In genomic region chr6:90551251-90551650, GRCm38 (mm10) we compare ENCODE assay signal across 9 mouse cellular contexts. TPM values are rescaled to one million over a fixed set of nuclear protein-coding genes. Genes with fewer than 3 reads are reported as not detected.
DNase-seq lines count a peak whose midpoint lies in the region; ATAC-seq and TF ChIP-seq lines count a peak whose summit lies in the region.
"Had no signal": no experiment of that assay in that cellular context is flagged by ENCODE, and none has a peak within 500 bp of the region (broad histone marks: within the 10 kb centered on the region; RNA-seq: fewer than 3 reads in every experiment).

No protein-coding gene starts in this region.

- H3K4me1 ChIP-seq in lung, embryonic 14.5 days (ENCODE audit: insufficient read depth), result no peaks in the 10 kb centered on the region
- peaks cover 4% of the 10 kb centered on the region; the same call in 1 of the 2 replicates for H3K4me1 ChIP-seq in intestine, postnatal 0 days (replicated peaks; ENCODE audit: control insufficient read depth, insufficient read depth, low read length)
- peaks cover 23% of the 10 kb centered on the region for H3K4me1 ChIP-seq in small intestine, adult 2 months (ENCODE audit: control insufficient read depth, insufficient read depth, insufficient read length, low read length)

- H3K4me2 ChIP-seq in lung, embryonic 14.5 days, result peak overlapping the region; percentile 56; the same call in 1 of the 2 replicates
- H3K4me2 ChIP-seq in intestine, postnatal 0 days (replicated peaks; ENCODE audit: low read depth), result peak overlapping the region; percentile 80

- H3K36me3 ChIP-seq in lung, embryonic 14.5 days (ENCODE audit: insufficient read depth), result no peaks in the 10 kb centered on the region
- H3K36me3 ChIP-seq in intestine, postnatal 0 days (ENCODE audit: control insufficient read depth, insufficient read depth), result no peaks in the 10 kb centered on the region
- H3K36me3 ChIP-seq in small intestine, adult 2 months (ENCODE audit: control insufficient read depth, insufficient read depth, low read length), result no peaks in the 10 kb centered on the region

- DNase-seq in heart, adult 11 months, result peak; percentile 87
- no peak for DNase-seq in heart, postnatal 4 days
- DNase-seq in lung, embryonic 14.5 days, result no peak
- no peak for DNase-seq in lung, adult 18-20 months
- no peak for DNase-seq in embryo, embryonic 9.5 days (ENCODE audit: extremely low spot score)
- no peak for DNase-seq in adrenal gland, postnatal 25 days
- DNase-seq: cerebellum, postnatal 36 days had no signal

- H3K4me3 ChIP-seq in lung, embryonic 14.5 days (ENCODE audit: low read depth, low read length), result no peak overlapping the region
- peak overlapping the region; percentile 48; the same call in 1 of the 2 replicates for H3K4me3 ChIP-seq in intestine, postnatal 0 days (ENCODE audit: low read depth, low read length)
- H3K4me3 ChIP-seq in small intestine, adult 2 months (ENCODE audit: low read depth, low read length), result peak overlapping the region; percentile 76

- no peak overlapping the region for H3K9ac ChIP-seq in lung, embryonic 14.5 days
- peak overlapping the region; percentile 40; the same call in 1 of the 2 replicates for H3K9ac ChIP-seq in intestine, postnatal 0 days (ENCODE audit: low read depth, low read length)

- TF ChIP-seq POLR2A in small intestine, adult 2 months (IDR thresholded peaks at IDR 0.05; ENCODE audit: low read depth, low read length), result no peak

- no peak for TF ChIP-seq CTCF in lung, embryonic 14.5 days (IDR thresholded peaks at IDR 0.05; ENCODE audit: low read depth)
- no peak for TF ChIP-seq CTCF in intestine, postnatal 0 days (IDR thresholded peaks at IDR 0.05; ENCODE audit: low read depth)
- TF ChIP-seq CTCF in small intestine, adult 2 months (IDR thresholded peaks at IDR 0.05; ENCODE audit: extremely low read depth, insufficient read length, insufficient replicate concordance, low read depth, low read length), result no peak

- no peaks in the 10 kb centered on the region for H3K9me3 ChIP-seq in lung, embryonic 14.5 days (ENCODE audit: low read depth, low read length)
- no peaks in the 10 kb centered on the region for H3K9me3 ChIP-seq in intestine, postnatal 0 days (ENCODE audit: control insufficient read depth)

- H3K27me3 ChIP-seq in lung, embryonic 14.5 days (ENCODE audit: insufficient read depth, low read length), result no peaks in the 10 kb centered on the region
- no peaks in the 10 kb centered on the region for H3K27me3 ChIP-seq in intestine, postnatal 0 days (replicated peaks; ENCODE audit: control insufficient read depth, insufficient read depth, low read length)
- H3K27me3 ChIP-seq in small intestine, adult 2 months (ENCODE audit: control insufficient read depth, insufficient read depth, low read length), result no peaks in the 10 kb centered on the region

- H3K27ac ChIP-seq in lung, embryonic 14.5 days (ENCODE audit: low read depth), result no peak overlapping the region
- H3K27ac ChIP-seq in intestine, postnatal 0 days (ENCODE audit: low read depth, low read length), result 0 out of 2 replicates have a peak overlapping the region, but pooled peaks have one; percentile 58
- H3K27ac ChIP-seq in small intestine, adult 2 months (ENCODE audit: insufficient read depth, low read depth, low read length), result peak overlapping the region; percentile 85

- ATAC-seq in lung, embryonic 14.5 days (ENCODE audit: insufficient read depth), result no peak
- no peak for ATAC-seq in intestine, postnatal 0 days

RNA-seq across cellular contexts. Expression of gene Slc41a3, which starts 53.3 kb away (rescaled TPM):
- total RNA-seq in heart, postnatal 4 days (2021), result 10 to 100 TPM; 19.4 to 19.8 TPM
- polyA plus RNA-seq in lung, embryonic 14.5 days (2014; fragmentation: Nextera tagmentation; extraction: Ambion mirVana), result 4.7 and 5.4 TPM in 2 replicates
- polyA plus RNA-seq in intestine, postnatal 0 days (2015; fragmentation: Nextera tagmentation; extraction: Ambion mirVana), result 8.8 and 10.0 TPM in 2 replicates
- polyA plus RNA-seq in small intestine, adult 2 months (2012; rRNA removed), result 1.5 and 10.7 TPM in 2 replicates
- total RNA-seq in adrenal gland, postnatal 25 days (2021), result 18.9 and 19.1 TPM in 2 replicates
